Mouse (Mus musculus): Measurements from ENCODE around the gene Tnfsf12.

DNA sequence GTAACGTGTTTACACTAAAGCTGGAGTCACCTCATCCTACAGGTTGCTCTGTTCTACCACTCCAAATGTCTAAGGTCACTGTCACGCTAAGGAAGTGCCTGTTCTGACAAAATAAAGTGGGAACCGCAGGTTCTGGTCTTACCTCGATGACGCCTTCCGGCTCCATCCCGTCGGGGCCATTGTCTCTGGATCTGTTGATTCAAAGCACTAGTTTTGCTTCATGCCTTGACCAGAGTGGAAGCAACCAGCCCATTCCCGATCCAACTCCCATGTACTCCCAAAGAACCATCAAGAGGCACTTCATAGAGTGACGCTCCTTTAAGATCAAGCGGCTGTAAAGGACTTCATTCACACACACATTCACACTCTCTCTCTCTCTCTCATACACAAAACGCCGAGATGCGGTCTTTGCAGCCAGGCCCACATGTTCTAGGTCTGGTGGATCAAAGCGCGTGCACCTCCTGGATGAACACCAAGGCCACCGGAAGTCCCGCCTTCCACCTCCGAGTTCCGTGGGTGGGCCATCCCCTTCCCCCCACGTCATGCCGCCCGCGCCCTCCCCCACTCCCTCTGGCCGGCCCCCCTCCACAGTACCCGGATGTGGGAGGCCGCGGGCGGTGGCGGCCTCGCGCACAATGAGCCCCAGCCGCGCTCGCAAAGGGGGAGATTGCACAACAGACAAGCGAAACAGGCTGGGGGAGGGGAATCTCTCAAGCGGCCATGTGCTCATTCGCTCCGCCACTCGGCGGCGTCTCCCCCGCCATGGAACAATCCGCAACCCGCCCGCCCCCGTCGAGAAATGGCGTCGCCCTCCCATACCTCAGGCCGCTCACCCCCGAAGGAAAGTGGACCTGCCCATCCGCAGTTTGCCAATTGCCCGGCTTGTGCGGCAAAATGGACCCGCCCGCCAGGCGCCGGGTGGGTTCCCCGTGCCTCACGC, 24.6 kb downstream of the Tnfsf12 start:
- peak; percentile 17; the same call in 1 of the 2 replicates for TF ChIP-seq CTCF (IDR thresholded peaks at IDR 0.05; ENCODE audit: control insufficient read depth, insufficient read depth, low read length)
- TF ChIP-seq POLR2A (IDR thresholded peaks at IDR 0.05; ENCODE audit: borderline replicate concordance, control insufficient read depth, low read depth, low read length) = peak; percentile 66; the same call in 1 of the 2 replicates

All from bone marrow, adult 2 months (tissue).